Mouse (Mus musculus) lung, embryonic 16.5 days (tissue): ENCODE measurements around the gene Trabd2b. TPM values are rescaled to one million over a fixed set of nuclear protein-coding genes. Genes with fewer than 3 reads are reported as not detected.

Experiments used
- ATAC-seq: fragments of 200-750 bp; cut with Nextera tagmentation; 2 replicates; pipeline ENCODE4 v1.8.0; 2017; ENCODE audit warnings: low read depth, mild to moderate bottlenecking, moderate library complexity
- H3K27ac ChIP-seq: fragments of 300-500 bp; sonication (generic); 2 replicates; pipeline ENCODE4 v1.5.1; 2014; ENCODE audit warnings: mild to moderate bottlenecking, control low read depth, low read length
- H3K27me3 ChIP-seq: fragments of 300-500 bp; sonication (generic); 2 replicates; pipeline ENCODE4 v1.6.1; 2014; ENCODE audit warnings: low read depth, low read length, mixed read lengths; ENCODE audit not compliant: control insufficient read depth, insufficient read depth
- H3K36me3 ChIP-seq: fragments of 300-500 bp; sonication (generic); 2 replicates; pipeline ENCODE4 v1.6.1; 2014; ENCODE audit warnings: low read length; ENCODE audit not compliant: control insufficient read depth, insufficient read depth
- H3K4me1 ChIP-seq: fragments of 300-500 bp; sonication (generic); replicated peaks from 2 replicates; pipeline ENCODE4 v1.6.1; 2014; ENCODE audit warnings: low read length, mixed read lengths; ENCODE audit not compliant: control insufficient read depth, insufficient read depth
- H3K4me2 ChIP-seq: fragments of 300-500 bp; sonication (generic); 2 replicates; pipeline ENCODE4 v1.6.1; 2014; ENCODE audit warnings: low read depth, low read length, control low read depth
- H3K4me3 ChIP-seq: fragments of 300-500 bp; sonication (generic); 2 replicates; pipeline ENCODE4 v1.5.1; 2014; ENCODE audit warnings: mild to moderate bottlenecking, low read length, control low read depth
- H3K9ac ChIP-seq: fragments of 300-500 bp; sonication (generic); 2 replicates; pipeline ENCODE4 v1.6.1; 2014; ENCODE audit warnings: low read length, control low read depth
- H3K9me3 ChIP-seq: fragments of 300-500 bp; sonication (generic); 2 replicates; pipeline ENCODE4 v1.6.1; 2016; ENCODE audit warnings: low read length; ENCODE audit not compliant: control insufficient read depth
- WGBS: fragments of 180-500 bp; shearing (Covaris S2); extraction: QIAGEN DNeasy Blood & Tissue Kit; methylation state at CpG from one replicate; pipeline ENCODE4 v1.1.7; 2014; 5-methylcytosine and 5-hydroxymethylcytosine counted together
- polyA plus RNA-seq: library from polyadenylated mRNA; unstranded; fragments of >200 nt; fragmentation: Nextera tagmentation; extraction: Ambion mirVana; gene quantifications from 2 replicates; pipeline ENCODE4 v1.2.1, GENCODE M21; 2015

The Trabd2b gene
- 5.1 and 5.4 TPM in 2 replicates for polyA plus RNA-seq

DNA sequence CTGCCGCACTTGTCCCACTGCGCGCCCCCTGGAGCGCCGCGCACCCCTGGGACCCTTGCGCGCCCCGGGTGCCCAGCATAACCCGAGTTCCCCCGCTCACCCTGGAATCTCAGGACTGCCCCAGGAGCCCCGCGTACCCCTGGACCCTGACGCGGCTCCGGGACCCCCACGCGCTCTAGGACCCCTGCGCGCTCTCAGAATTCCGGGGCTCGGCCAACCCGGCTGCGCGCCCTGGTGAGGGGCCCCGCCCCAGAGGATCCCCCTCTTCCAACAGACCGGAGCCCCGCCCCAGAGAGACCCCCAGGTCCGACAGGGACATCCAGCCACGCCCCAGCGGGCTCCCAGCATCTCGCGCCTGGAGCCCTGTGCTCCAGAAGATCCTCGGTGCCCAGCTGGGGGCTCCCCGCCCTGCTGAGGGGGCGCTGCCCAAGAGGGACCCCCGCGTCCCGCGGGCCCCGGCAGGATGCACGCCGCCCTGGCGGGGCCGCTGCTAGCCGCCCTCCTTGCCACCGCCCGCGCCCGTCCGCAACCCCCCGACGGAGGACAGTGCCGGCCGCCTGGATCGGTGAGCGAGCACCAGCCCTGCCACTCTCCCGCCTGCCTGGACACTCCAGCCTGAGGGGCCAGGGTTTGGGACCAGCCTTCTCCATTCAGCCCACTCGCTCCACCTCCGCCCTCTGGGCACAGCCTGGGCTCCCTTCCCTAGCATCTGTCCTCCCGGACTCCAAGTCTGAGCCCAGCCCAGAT lies at the start of gene Trabd2b:
Trabd2b (plus strand) TSS at position 370 of the 747 bp plus-strand sequence.
- Histone ChIP-seq H3K4me2 (peak within 1 kb of the TSS; percentile 87), H3K4me3 (peak within 1 kb of the TSS; percentile 74), H3K9ac (peak within 1 kb of the TSS; percentile 80), H3K27me3 (peaks cover 11% of the 10 kb centered on the region), H3K27ac (peak within 1 kb of the TSS; percentile 95), H3K36me3 (0 out of 2 replicates have a peak, but pooled peaks cover 2% of the 10 kb centered on the region), H3K4me1 (peaks cover 11% of the 10 kb centered on the region; the same call in 1 of the 2 replicates), H3K9me3 (no peaks in the 10 kb centered on the region)
- peak; percentile 51 for ATAC-seq
- WGBS: 1% methylated on average over 53 of the region's 61 CpGs

DNA sequence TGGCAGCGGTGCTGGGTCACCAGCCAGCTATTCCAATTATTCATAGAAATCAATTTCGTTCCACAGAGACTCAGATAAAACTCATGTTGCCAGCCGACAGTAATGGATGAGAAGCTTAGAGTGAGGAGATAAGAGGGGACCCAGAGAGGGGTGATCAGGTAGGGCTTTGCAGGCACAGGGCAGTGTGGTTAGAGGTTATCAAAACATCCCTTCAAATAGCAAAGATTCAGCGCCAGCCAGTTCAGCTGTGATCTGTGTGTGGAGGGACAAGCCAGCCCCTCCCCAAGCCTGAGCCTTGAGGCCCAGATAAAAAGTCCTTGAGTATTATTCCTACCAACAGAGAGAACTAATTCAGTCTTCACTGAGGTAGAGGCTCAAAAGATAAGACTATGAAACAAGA lies 49.1 kb upstream of the Trabd2b start:
- Histone ChIP-seq H3K9me3 (no peaks in the 10 kb centered on the region), H3K4me3 (no peak overlapping the region), H3K4me1 (no peaks in the 10 kb centered on the region), H3K27me3 (no peaks in the 10 kb centered on the region), H3K4me2 (no peak overlapping the region), H3K36me3 (no peaks in the 10 kb centered on the region), H3K9ac (no peak overlapping the region), H3K27ac (no peak overlapping the region)
- no peak for ATAC-seq
- WGBS: 24% methylated on average over 4 of the region's 4 CpGs

DNA sequence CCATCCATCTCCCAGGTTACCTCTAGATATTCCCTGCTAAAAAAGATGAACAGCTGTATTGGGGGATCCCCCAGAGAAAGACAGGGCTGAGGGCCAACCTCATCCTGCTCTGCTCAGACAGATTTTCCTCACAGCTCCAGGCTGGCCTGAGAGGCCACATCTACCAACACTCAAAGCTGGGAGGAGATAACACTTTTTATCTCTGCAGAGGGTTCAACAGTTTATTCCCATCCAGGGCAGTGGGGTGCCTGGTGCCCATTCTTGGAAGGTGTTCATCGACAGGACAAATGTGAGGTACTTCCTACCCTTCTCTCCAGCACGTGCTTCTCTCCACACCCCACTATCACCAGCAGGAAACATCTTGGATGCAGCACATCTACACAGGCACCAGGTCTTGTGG lies 47.6 kb upstream of the Trabd2b start:
- Histone ChIP-seq H3K9ac (no peak overlapping the region), H3K4me3 (no peak overlapping the region), H3K27ac (no peak overlapping the region), H3K4me2 (no peak overlapping the region), H3K27me3 (no peaks in the 10 kb centered on the region), H3K36me3 (no peaks in the 10 kb centered on the region), H3K4me1 (no peaks in the 10 kb centered on the region), H3K9me3 (no peaks in the 10 kb centered on the region)
- 45% methylated on average over 2 of the region's 2 CpGs for WGBS
- peak; percentile 54 for ATAC-seq

DNA sequence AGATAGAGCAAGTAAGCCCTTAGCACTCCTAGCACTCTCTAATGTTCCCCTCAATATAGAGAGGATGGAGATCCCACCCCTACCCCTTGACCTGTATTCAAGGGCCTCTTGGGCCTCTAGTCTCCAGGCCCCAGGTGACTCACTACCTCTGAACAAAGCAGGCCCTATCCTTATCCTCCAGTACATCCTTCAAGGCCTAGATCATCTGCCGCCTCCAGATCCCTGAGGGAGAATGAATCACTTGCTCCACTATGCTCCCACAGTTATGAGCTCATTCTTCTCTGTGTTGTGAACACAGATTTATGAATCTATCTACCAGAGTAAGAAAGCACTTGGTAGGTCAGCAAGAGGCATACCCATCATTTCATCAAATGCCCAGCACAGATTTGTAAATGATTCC lies 46.7 kb upstream of the Trabd2b start:
- Histone ChIP-seq H3K4me2 (no peak overlapping the region), H3K27ac (no peak overlapping the region), H3K36me3 (no peaks in the 10 kb centered on the region), H3K4me1 (no peaks in the 10 kb centered on the region), H3K9ac (no peak overlapping the region), H3K27me3 (no peaks in the 10 kb centered on the region), H3K4me3 (no peak overlapping the region), H3K9me3 (no peaks in the 10 kb centered on the region)
- 79% methylated on average over 1 of the region's 1 CpGs for WGBS
- ATAC-seq: no peak

DNA sequence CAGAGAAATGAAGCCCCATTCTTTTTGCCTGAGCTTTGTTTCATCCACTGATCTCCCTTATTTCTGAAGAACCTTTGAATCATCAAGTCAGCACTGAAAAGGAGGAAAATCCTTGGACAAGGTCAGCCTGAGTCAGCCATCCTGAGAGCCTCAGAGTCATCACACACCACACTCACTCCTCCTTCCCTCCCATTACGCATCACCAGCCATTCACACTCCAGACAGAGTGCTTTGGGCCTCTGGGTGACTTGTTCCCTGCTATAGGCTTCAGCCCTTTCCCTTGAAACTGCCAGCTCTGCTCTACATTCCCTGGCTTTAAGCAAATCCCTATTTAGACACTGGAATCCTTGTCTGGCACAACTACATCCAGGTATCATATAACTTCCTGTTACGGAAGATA lies 45.2 kb upstream of the Trabd2b start:
- peaks cover 5% of the 10 kb centered on the region; the same call in 1 of the 2 replicates for H3K4me1 ChIP-seq
- no peaks in the 10 kb centered on the region for H3K9me3 ChIP-seq
- H3K9ac ChIP-seq: no peak overlapping the region
- H3K27me3 ChIP-seq: no peaks in the 10 kb centered on the region
- no peak overlapping the region for H3K4me3 ChIP-seq
- H3K27ac ChIP-seq: no peak overlapping the region
- H3K4me2 ChIP-seq: no peak overlapping the region
- no peaks in the 10 kb centered on the region for H3K36me3 ChIP-seq
- 87% methylated on average over 2 of the region's 2 CpGs for WGBS
- no peak for ATAC-seq

DNA sequence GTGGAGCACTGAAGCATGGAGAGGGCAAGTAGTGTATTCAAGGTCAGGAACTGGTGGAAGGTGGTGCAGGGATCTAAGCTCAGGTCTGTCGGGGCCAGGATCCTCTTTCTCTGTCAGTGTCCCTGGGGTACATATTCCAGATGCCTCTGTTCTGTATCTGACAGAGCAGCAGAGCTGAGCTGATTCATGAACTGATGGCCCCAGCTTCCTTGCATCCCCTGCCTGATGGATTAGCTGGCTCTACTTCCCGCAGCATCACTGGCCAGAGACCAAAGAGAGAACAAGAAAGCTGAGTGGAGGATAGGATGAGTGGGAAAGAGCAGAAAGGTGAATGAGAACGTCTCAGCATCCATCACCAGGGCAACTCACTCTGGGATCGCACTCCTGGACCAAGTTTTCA lies 41.5 kb upstream of the Trabd2b start:
- peak; percentile 21; the same call in 1 of the 2 replicates for ATAC-seq
- peak overlapping the region; percentile 31; the same call in 1 of the 2 replicates for H3K27ac ChIP-seq

DNA sequence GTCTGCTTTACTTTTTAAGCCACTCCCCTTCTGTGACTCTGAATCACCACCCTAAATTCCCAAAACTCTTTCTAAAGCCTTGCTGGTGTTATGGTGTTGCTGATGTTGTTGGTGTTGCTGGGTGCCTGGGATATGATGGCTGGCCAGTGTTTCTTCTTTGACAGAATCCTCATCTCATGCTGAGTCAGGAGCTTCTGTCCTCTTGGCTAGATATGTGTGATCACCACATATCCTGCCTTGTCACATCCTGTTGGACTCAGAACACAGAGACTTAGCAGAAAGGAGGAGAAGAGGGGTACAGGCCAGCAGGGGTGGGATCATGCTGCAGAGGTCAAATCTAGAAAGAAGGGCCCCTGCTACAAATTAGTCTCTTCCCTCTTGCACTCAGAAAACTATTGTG lies 40.9 kb upstream of the Trabd2b start:
- Histone ChIP-seq H3K4me2 (no peak overlapping the region), H3K36me3 (no peaks in the 10 kb centered on the region), H3K4me3 (no peak overlapping the region), H3K9ac (no peak overlapping the region), H3K9me3 (no peaks in the 10 kb centered on the region), H3K27me3 (no peaks in the 10 kb centered on the region), H3K4me1 (peaks cover 17% of the 10 kb centered on the region; the same call in 1 of the 2 replicates), H3K27ac (0 out of 2 replicates have a peak overlapping the region, but pooled peaks have one; percentile 36)
- ATAC-seq: peak; percentile 87

More for the DNA sequence above, 41.5 kb upstream of the Trabd2b start:
- 52% methylated on average over 4 of the region's 4 CpGs for WGBS
- H3K4me2 ChIP-seq: no peak overlapping the region
- no peaks in the 10 kb centered on the region for H3K9me3 ChIP-seq
- peaks cover 17% of the 10 kb centered on the region; the same call in 1 of the 2 replicates for H3K4me1 ChIP-seq
- no peak overlapping the region for H3K9ac ChIP-seq
- no peaks in the 10 kb centered on the region for H3K36me3 ChIP-seq
- no peaks in the 10 kb centered on the region for H3K27me3 ChIP-seq
- H3K4me3 ChIP-seq: no peak overlapping the region

DNA sequence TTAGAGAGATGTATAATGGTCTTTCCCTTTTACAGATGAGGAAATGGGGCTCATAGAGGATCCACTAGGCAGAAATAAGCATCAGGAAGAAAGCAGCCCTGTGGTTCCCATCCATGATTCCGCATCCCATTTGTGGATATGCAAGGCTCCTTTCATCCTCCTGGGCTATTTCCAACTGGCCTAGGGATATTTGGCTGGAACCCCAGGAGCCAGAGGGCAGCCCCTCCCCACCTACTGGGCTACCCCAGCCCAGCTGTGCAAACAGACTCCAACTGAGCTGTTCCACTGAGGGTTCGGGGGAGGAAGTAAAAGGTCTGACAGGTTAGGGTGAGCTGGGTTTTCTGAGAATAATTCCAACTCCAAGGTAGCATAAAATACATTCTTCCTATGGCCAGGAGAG lies 39.5 kb upstream of the Trabd2b start:
- no peak for ATAC-seq
- Histone ChIP-seq H3K4me3 (no peak overlapping the region), H3K27ac (peak overlapping the region; percentile 70), H3K9me3 (no peaks in the 10 kb centered on the region), H3K36me3 (no peaks in the 10 kb centered on the region), H3K9ac (no peak overlapping the region), H3K4me1 (peaks cover 17% of the 10 kb centered on the region; the same call in 1 of the 2 replicates), H3K4me2 (no peak overlapping the region), H3K27me3 (no peaks in the 10 kb centered on the region)
- 40% methylated on average over 2 of the region's 2 CpGs for WGBS

DNA sequence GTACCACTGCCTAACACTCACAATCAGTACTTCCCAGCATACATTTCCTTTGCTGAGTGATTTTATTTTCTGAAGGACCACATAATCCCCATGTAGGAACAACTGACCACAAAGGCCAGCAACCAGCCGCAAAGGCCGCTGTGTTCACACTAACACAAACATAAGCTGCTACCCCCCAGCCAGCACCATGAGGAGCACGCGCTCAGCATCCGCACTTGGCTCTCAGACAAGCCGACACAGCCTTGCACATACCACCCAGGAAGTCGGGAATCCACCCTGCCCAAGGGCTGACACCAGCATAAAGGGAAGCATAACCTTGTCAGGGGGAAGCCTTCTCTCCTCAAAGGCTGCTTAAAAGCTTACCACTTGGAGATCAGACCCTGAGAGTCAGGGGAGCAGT lies 38.7 kb upstream of the Trabd2b start:
- Histone ChIP-seq H3K27me3 (no peaks in the 10 kb centered on the region), H3K4me1 (peaks cover 17% of the 10 kb centered on the region; the same call in 1 of the 2 replicates), H3K4me3 (no peak overlapping the region), H3K9ac (no peak overlapping the region), H3K4me2 (no peak overlapping the region), H3K9me3 (no peaks in the 10 kb centered on the region), H3K36me3 (no peaks in the 10 kb centered on the region), H3K27ac (peak overlapping the region; percentile 70)
- 15% methylated on average over 7 of the region's 7 CpGs for WGBS
- peak; percentile 83 for ATAC-seq
